Mouse (Mus musculus) frontal cortex, postnatal 36 days (tissue): Measurements from ENCODE around the gene Med19.

ENCODE experiments used
- DNase-seq, 2 experiments: peaks; one replicate each; pipeline ENCODE4 v3.0.0; 2022; ENCODE audit warnings: low spot score in 2 of 2

The Med19 gene

GRCm38 (mm10) chr2:84677968-84678880 lies at the start of gene Med19, which contains the start of gene Gm28635:
TSS of gene Med19 (plus strand) at chr2:84678402.
TSS of gene Gm28635 (minus strand) at chr2:84678041.
- peak; percentile 90 to 96 for DNase-seq

- no peak for DNase-seq
Measured at GRCm38 (mm10) chr2:84632001-84632400, 46.2 kb upstream of the Med19 start.

GRCm38 (mm10) chr2:84632999-84633398 lies 45.2 kb upstream of the Med19 start:
- DNase-seq: no peak

GRCm38 (mm10) chr2:84634006-84634405 lies 44.2 kb upstream of the Med19 start:
- DNase-seq: no peak

GRCm38 (mm10) chr2:84634934-84635482 lies 43.2 kb upstream of the Med19 start:
- DNase-seq: no peak

- DNase-seq: peak; percentile 66 to 76
Measured at GRCm38 (mm10) chr2:84635611-84636010, 42.6 kb upstream of the Med19 start.

- no peak for DNase-seq
Measured at GRCm38 (mm10) chr2:84636231-84636741, 41.9 kb upstream of the Med19 start.

GRCm38 (mm10) chr2:84637452-84638165 lies 40.6 kb upstream of the Med19 start:
- DNase-seq: no peak

GRCm38 (mm10) chr2:84638428-84639220 lies 39.6 kb upstream of the Med19 start:
- DNase-seq: no peak

GRCm38 (mm10) chr2:84640833-84641232 lies 37.4 kb upstream of the Med19 start:
- DNase-seq: no peak

- DNase-seq: no peak
Measured at GRCm38 (mm10) chr2:84646138-84646537, 32.1 kb upstream of the Med19 start.

GRCm38 (mm10) chr2:84647051-84647568 lies 31.1 kb upstream of the Med19 start:
- no peak for DNase-seq

- DNase-seq: no peak
Measured at GRCm38 (mm10) chr2:84648369-84648768, 29.8 kb upstream of the Med19 start.

- peak in 1 of 2 experiments; percentile 33 for DNase-seq
Measured at GRCm38 (mm10) chr2:84649674-84650073, 28.5 kb upstream of the Med19 start.

GRCm38 (mm10) chr2:84650464-84651195 lies 27.6 kb upstream of the Med19 start, which contains the start of gene Ctnnd1:
TSS of gene Ctnnd1 (minus strand) at chr2:84650765.
- DNase-seq: peak; percentile 89 to 93

- no peak for DNase-seq
Measured at GRCm38 (mm10) chr2:84653354-84653753, 24.8 kb upstream of the Med19 start.

GRCm38 (mm10) chr2:84655864-84656263 lies 22.3 kb upstream of the Med19 start:
- no peak for DNase-seq

- DNase-seq: no peak
Measured at GRCm38 (mm10) chr2:84658806-84659205, 19.4 kb upstream of the Med19 start, which contains the start of gene Btbd18. TSS of gene Btbd18 (plus strand) at chr2:84659079.

- peak in 1 of 2 experiments; percentile 59 for DNase-seq
Measured at GRCm38 (mm10) chr2:84660253-84660652, 17.9 kb upstream of the Med19 start.

- no peak for DNase-seq
Measured at GRCm38 (mm10) chr2:84662866-84663265, 15.3 kb upstream of the Med19 start.
